Mouse (Mus musculus) intestine, embryonic 14.5 days (tissue): ENCODE results near the gene Por. TPM values are rescaled to one million over a fixed set of nuclear protein-coding genes. Genes with fewer than 3 reads are reported as not detected.
A peak's percentile ranks its signal among the peaks of the same experiment; 100 is the strongest.

ENCODE experiments used
- ATAC-seq: fragments of 200-750 bp; cut with Nextera tagmentation; replicated peaks from 2 replicates; pipeline ENCODE4 v1.8.0; 2017; ENCODE audit warnings: low read depth, moderate number of reproducible peaks, moderate TSS enrichment, moderate library complexity; ENCODE audit not compliant: low FRiP score, low TSS enrichment
- DNase-seq: peaks from one replicate; pipeline ENCODE4 v3.0.0-alpha.2; 2018; ENCODE audit warnings: low spot score
- H3K27ac ChIP-seq: fragments of 300-500 bp; sonication (generic); 2 replicates; pipeline ENCODE4 v1.5.1; 2014; ENCODE audit warnings: low read depth, mild to moderate bottlenecking, control low read depth
- H3K27me3 ChIP-seq: fragments of 300-500 bp; sonication (generic); replicated peaks from 2 replicates; pipeline ENCODE4 v1.6.1; 2014; ENCODE audit warnings: low read length, control low read depth; ENCODE audit not compliant: control insufficient read depth, insufficient read depth
- H3K36me3 ChIP-seq: fragments of 300-500 bp; sonication (generic); 2 replicates; pipeline ENCODE4 v1.6.1; 2014; ENCODE audit warnings: low read length, control low read depth; ENCODE audit not compliant: control insufficient read depth, insufficient read depth
- H3K4me1 ChIP-seq: fragments of 300-500 bp; sonication (generic); replicated peaks from 2 replicates; pipeline ENCODE4 v1.6.1; 2014; ENCODE audit warnings: low read length, control low read depth, mixed read lengths; ENCODE audit not compliant: control insufficient read depth, insufficient read depth
- H3K4me2 ChIP-seq: fragments of 300-500 bp; sonication (generic); 2 replicates; pipeline ENCODE4 v1.6.1; 2014; ENCODE audit warnings: low read length
- H3K4me3 ChIP-seq: fragments of 300-500 bp; sonication (generic); 2 replicates; pipeline ENCODE4 v1.5.1; 2014; ENCODE audit warnings: low read depth, low read length, control low read depth, mixed read lengths
- H3K9ac ChIP-seq: fragments of 300-500 bp; sonication (generic); 2 replicates; pipeline ENCODE4 v1.6.1; 2014; ENCODE audit warnings: mild to moderate bottlenecking, low read length
- H3K9me3 ChIP-seq: fragments of 300-500 bp; sonication (generic); 2 replicates; pipeline ENCODE4 v1.6.1; 2016; ENCODE audit warnings: low read length, control low read depth; ENCODE audit not compliant: control insufficient read depth
- WGBS: fragments of 180-500 bp; shearing (Covaris S2); extraction: QIAGEN DNeasy Blood & Tissue Kit; methylation state at CpG from one replicate; pipeline ENCODE4 v1.1.7; 2014; 5-methylcytosine and 5-hydroxymethylcytosine counted together
- polyA plus RNA-seq: library from polyadenylated mRNA; unstranded; fragments of >200 nt; fragmentation: Nextera tagmentation; extraction: Ambion mirVana; gene quantifications from 2 replicates; pipeline ENCODE4 v1.2.1, GENCODE M21; 2014

Gene Por
- polyA plus RNA-seq, 1 experiment from 2014 or later: 66.5 TPM

DNA sequence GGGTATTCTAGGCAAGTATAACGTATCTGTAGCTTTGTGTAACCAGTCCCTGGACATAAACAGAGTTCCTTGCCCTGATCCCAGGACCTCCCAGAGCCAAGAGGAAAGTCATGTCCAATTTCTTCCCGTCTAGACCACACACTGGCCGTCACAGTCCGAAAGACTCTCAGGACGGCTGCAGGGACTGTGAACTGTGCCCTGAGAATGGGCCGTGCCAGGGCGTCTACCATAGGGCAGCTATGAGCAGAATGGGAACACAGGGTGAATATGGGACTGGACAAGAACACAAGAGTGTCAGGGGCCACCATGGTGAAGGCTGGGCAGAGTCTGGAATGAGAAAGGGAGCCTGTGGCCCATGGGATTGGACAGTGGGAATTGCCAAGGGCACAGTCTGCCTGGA is 9.3 kb upstream of the Por start:
- H3K4me1 ChIP-seq: no peaks in the 10 kb centered on the region
- no peaks in the 10 kb centered on the region for H3K36me3 ChIP-seq
- no peak overlapping the region for H3K4me3 ChIP-seq
- no peak overlapping the region for H3K27ac ChIP-seq
- 82% methylated on average over 7 of the region's 7 CpGs for WGBS
- no peaks in the 10 kb centered on the region for H3K27me3 ChIP-seq
- H3K9ac ChIP-seq: no peak overlapping the region
- ATAC-seq (no peak), DNase-seq (no peak)
- no peaks in the 10 kb centered on the region for H3K9me3 ChIP-seq
- H3K4me2 ChIP-seq: no peak overlapping the region

GRCm38 (mm10) chr5:135666890-135667289 is 2.9 kb upstream of the Por start:
- H3K36me3 ChIP-seq: no peaks in the 10 kb centered on the region
- H3K27me3 ChIP-seq: no peaks in the 10 kb centered on the region
- no peak overlapping the region for H3K27ac ChIP-seq
- DNase-seq (no peak), ATAC-seq (no peak)
- H3K9ac ChIP-seq: no peak overlapping the region
- no peaks in the 10 kb centered on the region for H3K4me1 ChIP-seq
- H3K9me3 ChIP-seq: peaks cover 4% of the 10 kb centered on the region; the same call in 1 of the 2 replicates
- H3K4me2 ChIP-seq: no peak overlapping the region
- 87% methylated on average over 5 of the region's 5 CpGs for WGBS
- no peak overlapping the region for H3K4me3 ChIP-seq

- Histone ChIP-seq H3K27ac (no peak overlapping the region), H3K9me3 (peaks cover 4% of the 10 kb centered on the region; the same call in 1 of the 2 replicates), H3K9ac (no peak overlapping the region), H3K4me1 (no peaks in the 10 kb centered on the region), H3K4me2 (no peak overlapping the region), H3K27me3 (no peaks in the 10 kb centered on the region), H3K4me3 (no peak overlapping the region), H3K36me3 (no peaks in the 10 kb centered on the region)
- DNase-seq (no peak), ATAC-seq (no peak)
- 84% methylated on average over 7 of the region's 7 CpGs for WGBS
Measured at GRCm38 (mm10) chr5:135668071-135668470, 1.8 kb upstream of the Por start.

DNA sequence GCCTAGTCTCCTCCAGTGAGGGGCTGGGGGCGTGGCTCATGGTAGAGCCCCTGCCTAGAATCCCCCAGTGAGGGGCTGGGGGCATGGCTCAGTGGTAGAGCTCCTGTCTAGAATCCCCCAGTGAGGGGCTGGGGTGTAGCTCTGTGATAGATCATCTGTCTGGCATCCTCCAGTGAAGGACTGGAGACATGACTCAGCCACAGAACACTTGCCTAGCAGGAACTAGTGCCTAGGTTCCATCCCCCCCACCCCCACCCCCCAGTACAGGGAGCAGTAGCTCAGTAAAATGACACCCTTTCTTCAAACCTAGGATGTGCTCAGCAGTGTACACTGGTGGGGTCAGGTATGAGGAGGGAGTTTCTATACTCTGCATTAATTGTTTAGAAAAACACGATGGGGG is 1.0 kb downstream of the Por start:
- ATAC-seq: no peak
- peaks cover 3% of the 10 kb centered on the region; the same call in 1 of the 2 replicates for H3K9me3 ChIP-seq
- 69% methylated on average over 2 of the region's 2 CpGs for WGBS
- no peaks in the 10 kb centered on the region for H3K36me3 ChIP-seq
- no peak for DNase-seq
- H3K4me3 ChIP-seq: no peak overlapping the region
- H3K4me2 ChIP-seq: no peak overlapping the region
- H3K27me3 ChIP-seq: no peaks in the 10 kb centered on the region
- H3K27ac ChIP-seq: no peak overlapping the region
- H3K9ac ChIP-seq: no peak overlapping the region
- peaks cover 10% of the 10 kb centered on the region for H3K4me1 ChIP-seq

- Histone ChIP-seq H3K4me2 (no peak overlapping the region), H3K9me3 (no peaks in the 10 kb centered on the region), H3K27me3 (no peaks in the 10 kb centered on the region), H3K36me3 (no peaks in the 10 kb centered on the region), H3K27ac (no peak overlapping the region), H3K9ac (no peak overlapping the region), H3K4me1 (peaks cover 10% of the 10 kb centered on the region), H3K4me3 (no peak overlapping the region)
- no peak for DNase-seq
- 67% methylated on average over 4 of the region's 4 CpGs for WGBS
- no peak for ATAC-seq
Measured at GRCm38 (mm10) chr5:135672509-135672908, 2.7 kb downstream of the Por start.

GRCm38 (mm10) chr5:135672980-135673379 is 3.1 kb downstream of the Por start:
- peaks cover 10% of the 10 kb centered on the region for H3K4me1 ChIP-seq
- no peak overlapping the region for H3K4me3 ChIP-seq
- ATAC-seq: no peak
- DNase-seq: no peak
- no peaks in the 10 kb centered on the region for H3K9me3 ChIP-seq
- H3K4me2 ChIP-seq: no peak overlapping the region
- no peak overlapping the region for H3K9ac ChIP-seq
- WGBS: 55% methylated on average over 5 of the region's 5 CpGs
- no peaks in the 10 kb centered on the region for H3K36me3 ChIP-seq
- H3K27ac ChIP-seq: no peak overlapping the region
- H3K27me3 ChIP-seq: no peaks in the 10 kb centered on the region

DNA sequence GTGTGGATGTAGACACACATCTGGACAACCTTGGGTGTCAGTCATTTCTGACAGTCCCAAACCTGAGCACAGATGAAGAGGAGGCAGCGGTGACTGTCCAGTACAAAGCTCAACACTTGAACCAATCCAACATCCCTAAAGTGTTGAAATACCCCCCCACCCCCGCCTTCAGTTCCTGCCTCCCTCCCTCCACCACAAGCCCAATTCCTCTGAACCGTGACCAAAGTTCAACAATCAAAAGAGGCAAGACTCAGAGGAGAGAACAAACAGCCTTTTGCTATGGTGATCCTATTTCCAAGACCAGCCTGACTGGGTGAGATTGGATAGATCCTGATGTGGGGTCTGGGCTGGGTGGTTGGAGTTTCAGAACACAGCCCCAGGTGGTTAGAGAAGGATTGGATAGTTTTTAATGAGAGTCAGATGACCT is 4.5 kb downstream of the Por start:
- no peak overlapping the region for H3K27ac ChIP-seq
- ATAC-seq (peak; percentile 37; the same call in 1 of the 2 replicates), DNase-seq (no peak)
- peaks cover 10% of the 10 kb centered on the region for H3K4me1 ChIP-seq
- H3K36me3 ChIP-seq: no peaks in the 10 kb centered on the region
- no peaks in the 10 kb centered on the region for H3K27me3 ChIP-seq
- no peaks in the 10 kb centered on the region for H3K9me3 ChIP-seq
- no peak overlapping the region for H3K9ac ChIP-seq
- no peak overlapping the region for H3K4me3 ChIP-seq
- H3K4me2 ChIP-seq: no peak overlapping the region; the same call in 1 of the 2 replicates
- 43% methylated on average over 3 of the region's 3 CpGs for WGBS

DNA sequence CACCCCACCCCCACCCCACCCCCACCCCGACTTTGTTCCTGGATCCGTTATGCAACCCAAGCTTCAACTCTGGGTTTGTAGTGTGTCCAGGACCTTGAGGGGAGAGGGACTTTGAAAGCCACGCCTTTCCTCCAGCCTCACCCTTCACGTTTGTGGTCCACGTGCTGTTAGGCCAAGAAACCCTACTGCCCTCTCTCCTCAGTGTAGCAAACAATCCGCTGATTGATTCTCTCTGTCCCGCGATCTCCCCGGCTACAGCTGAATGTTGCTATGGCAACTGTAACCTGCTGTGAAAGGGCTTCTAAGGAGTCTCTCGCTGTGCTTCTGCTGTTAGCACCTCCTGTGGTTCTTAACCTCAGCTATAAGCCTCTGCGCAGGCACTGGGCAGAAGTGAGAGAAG is 5.0 kb downstream of the Por start:
- 1% methylated on average over 10 of the region's 11 CpGs for WGBS

DNA sequence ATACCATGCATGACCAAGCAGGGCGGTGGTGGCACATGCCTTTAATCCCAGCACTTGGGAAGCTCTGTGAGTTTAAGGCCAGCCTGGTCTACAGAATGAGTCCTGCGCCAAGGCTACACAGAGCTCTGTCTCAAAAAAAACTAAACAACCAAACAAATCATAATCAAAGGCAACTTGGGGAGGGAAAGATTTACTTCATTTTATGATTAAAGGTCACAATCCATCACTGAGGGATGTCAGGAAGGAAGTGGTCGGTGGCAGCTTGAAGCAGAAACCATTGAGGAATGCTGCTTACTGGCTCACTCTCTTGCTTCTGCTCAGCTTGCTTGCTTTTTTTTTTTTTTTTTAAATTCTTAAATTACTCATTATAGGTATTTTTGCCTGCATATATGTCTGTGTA is 6.9 kb downstream of the Por start:
- Histone ChIP-seq H3K4me1 (peaks cover 10% of the 10 kb centered on the region), H3K4me2 (no peak overlapping the region), H3K4me3 (no peak overlapping the region), H3K9me3 (no peaks in the 10 kb centered on the region), H3K27me3 (no peaks in the 10 kb centered on the region), H3K9ac (no peak overlapping the region), H3K27ac (no peak overlapping the region), H3K36me3 (no peaks in the 10 kb centered on the region)
- DNase-seq (no peak), ATAC-seq (no peak)
- 72% methylated on average over 3 of the region's 3 CpGs for WGBS

More for the DNA sequence above, 5.0 kb downstream of the Por start:
- Histone ChIP-seq H3K9ac (no peak overlapping the region), H3K4me1 (peaks cover 10% of the 10 kb centered on the region), H3K4me2 (peak overlapping the region; percentile 31), H3K27me3 (no peaks in the 10 kb centered on the region), H3K9me3 (no peaks in the 10 kb centered on the region), H3K36me3 (no peaks in the 10 kb centered on the region), H3K27ac (no peak overlapping the region), H3K4me3 (no peak overlapping the region)
- ATAC-seq (peak; percentile 59; the same call in 1 of the 2 replicates), DNase-seq (peak; percentile 78)
